Mouse (Mus musculus): ENCODE data around the gene Bfar. TPM values are rescaled to one million over a fixed set of nuclear protein-coding genes. Genes with fewer than 3 reads are reported as not detected.

Bfar gene
- polyA plus RNA-seq, 1 experiment from 2014 or later: 46.3 TPM

DNA sequence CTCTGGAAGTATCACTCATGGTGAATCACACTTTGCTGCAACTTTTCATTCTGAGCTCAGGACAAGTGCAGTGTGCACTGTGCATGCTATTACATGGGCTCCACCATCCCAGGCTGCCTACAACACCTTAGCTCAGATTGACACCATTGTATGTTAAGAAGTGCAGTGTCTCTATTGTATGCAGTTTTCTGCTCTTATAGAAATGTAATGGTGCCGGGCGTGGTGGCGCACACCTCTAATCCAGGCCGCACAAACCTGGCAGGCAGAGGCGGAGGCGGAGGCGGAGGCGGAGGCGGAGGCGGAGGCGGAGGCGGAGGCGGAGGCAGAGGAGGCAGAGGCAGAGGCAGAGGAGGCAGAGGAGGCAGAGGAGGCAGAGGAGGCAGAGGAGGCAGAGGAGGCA lies 79.0 kb downstream of the Bfar start:
- no peaks in the 10 kb centered on the region for H3K9me3 ChIP-seq
- H3K27ac ChIP-seq: no peak overlapping the region
- no peak for ATAC-seq (ENCODE audit: insufficient read depth, low FRiP score, low read depth)
- peaks cover 5% of the 10 kb centered on the region; the same call in 1 of the 2 replicates for H3K4me1 ChIP-seq
- no peak overlapping the region for H3K4me3 ChIP-seq (replicated peaks)
- H3K4me2 ChIP-seq: no peak overlapping the region
- WGBS: 93% methylated on average over 13 of the region's 13 CpGs
- H3K36me3 ChIP-seq: no peaks in the 10 kb centered on the region
- H3K9ac ChIP-seq: no peak overlapping the region
- H3K27me3 ChIP-seq (replicated peaks): no peaks in the 10 kb centered on the region

Other genes starting within 250 kb of the Bfar start
- 39.4 and 40.5 TPM in 2 replicates for gene Parn, start 3.7 kb upstream of the Bfar start, polyA plus RNA-seq (2015; fragmentation: Nextera tagmentation; extraction: Ambion mirVana)
- gene 3110001I22Rik, start 71 bp downstream of the Bfar start, polyA plus RNA-seq (2015; fragmentation: Nextera tagmentation; extraction: Ambion mirVana): 5.0 TPM in 2 replicates
- gene Pla2g10, start 59.1 kb downstream of the Bfar start, polyA plus RNA-seq (2015; fragmentation: Nextera tagmentation; extraction: Ambion mirVana): 23.6 and 25.4 TPM in 2 replicates
- 53.4 and 56.8 TPM in 2 replicates for gene Rrn3, start 108.8 kb downstream of the Bfar start, polyA plus RNA-seq (2015; fragmentation: Nextera tagmentation; extraction: Ambion mirVana)
- 160 and 174 TPM in 2 replicates for gene Ntan1, start 147.0 kb downstream of the Bfar start, polyA plus RNA-seq (2015; fragmentation: Nextera tagmentation; extraction: Ambion mirVana)
- 96.8 and 108 TPM in 2 replicates for gene Pdxdc1, start 231.3 kb downstream of the Bfar start, polyA plus RNA-seq (2015; fragmentation: Nextera tagmentation; extraction: Ambion mirVana)
- 15.4 and 17.6 TPM in 2 replicates for gene Mpv17l, start 231.3 kb downstream of the Bfar start, polyA plus RNA-seq (2015; fragmentation: Nextera tagmentation; extraction: Ambion mirVana)

All from stomach, embryonic 15.5 days (tissue).